Mouse (Mus musculus) limb, embryonic 11.5 days (tissue): ENCODE data around the gene Pikfyve. TPM values are rescaled to one million over a fixed set of nuclear protein-coding genes. Genes with fewer than 3 reads are reported as not detected.

Experiments
- ATAC-seq: fragments of 200-750 bp; cut with Nextera tagmentation; 2 replicates; pipeline ENCODE4 v1.8.0; 2017; ENCODE audit warnings: low read depth; ENCODE audit not compliant: insufficient number of reproducible peaks, low FRiP score, low TSS enrichment
- DNase-seq: peaks from one replicate; pipeline ENCODE4 v3.0.0-alpha.2; 2015; ENCODE audit warnings: low spot score
- H3K27ac ChIP-seq: fragments of 300-500 bp; sonication (generic); replicated peaks from 2 replicates; pipeline ENCODE4 v1.5.1; 2014; ENCODE audit warnings: low read depth, mild to moderate bottlenecking, low read length
- H3K27me3 ChIP-seq: fragments of 300-500 bp; sonication (generic); 2 replicates; pipeline ENCODE4 v1.6.1; 2014; ENCODE audit warnings: mild to moderate bottlenecking, low read length, mixed read lengths; ENCODE audit not compliant: control insufficient read depth, insufficient read depth
- H3K36me3 ChIP-seq: fragments of 300-500 bp; sonication (generic); 2 replicates; pipeline ENCODE4 v1.6.1; 2014; ENCODE audit warnings: mild to moderate bottlenecking, low read length, moderate library complexity, mixed read lengths; ENCODE audit not compliant: control insufficient read depth, insufficient read depth
- H3K4me1 ChIP-seq: fragments of 300-500 bp; sonication (generic); 2 replicates; pipeline ENCODE4 v1.6.1; 2014; ENCODE audit warnings: low read length, mixed read lengths; ENCODE audit not compliant: control insufficient read depth, insufficient read depth
- H3K4me2 ChIP-seq: fragments of 300-500 bp; sonication (generic); 2 replicates; pipeline ENCODE4 v1.6.1; 2014; ENCODE audit warnings: low read depth, mild to moderate bottlenecking, moderate library complexity; ENCODE audit not compliant: severe bottlenecking
- H3K4me3 ChIP-seq: fragments of 300-500 bp; sonication (generic); 2 replicates; pipeline ENCODE4 v1.5.1; 2014; ENCODE audit warnings: low read depth, low read length
- H3K9ac ChIP-seq: fragments of 300-500 bp; sonication (generic); 2 replicates; pipeline ENCODE4 v1.6.1; 2014; ENCODE audit warnings: mild to moderate bottlenecking, low read length
- H3K9me3 ChIP-seq: fragments of 300-500 bp; sonication (generic); 2 replicates; pipeline ENCODE4 v1.6.1; 2016; ENCODE audit warnings: low read length; ENCODE audit not compliant: control insufficient read depth
- WGBS: fragments of 180-500 bp; shearing (Covaris S2); extraction: QIAGEN DNeasy Blood & Tissue Kit; methylation state at CpG from one replicate; pipeline ENCODE4 v1.1.7; 2014; 5-methylcytosine and 5-hydroxymethylcytosine counted together
- polyA plus RNA-seq: library from polyadenylated mRNA; unstranded; fragments of >200 nt; fragmentation: Nextera tagmentation; extraction: Ambion mirVana; gene quantifications from 2 replicates; pipeline ENCODE4 v1.2.1, GENCODE M21; 2014

Pikfyve gene
- polyA plus RNA-seq, 1 experiment from 2014 or later: 16.5 TPM

- ATAC-seq (peak; percentile 35; the same call in 1 of the 2 replicates), DNase-seq (peak; percentile 48)
- Histone ChIP-seq H3K4me3 (peak overlapping the region; percentile 32), H3K27ac (no peak overlapping the region), H3K27me3 (peaks cover 12% of the 10 kb centered on the region), H3K36me3 (no peaks in the 10 kb centered on the region), H3K9me3 (no peaks in the 10 kb centered on the region), H3K9ac (peak overlapping the region; percentile 37; the same call in 1 of the 2 replicates), H3K4me2 (peak overlapping the region; percentile 69), H3K4me1 (no peaks in the 10 kb centered on the region)
- WGBS: 2% methylated on average over 29 of the region's 29 CpGs
Observed at GRCm38 (mm10) chr1:65311214-65311933, 124.9 kb downstream of the Pikfyve start.

GRCm38 (mm10) chr1:65312118-65312517 lies 125.6 kb downstream of the Pikfyve start:
- peak overlapping the region; percentile 69 for H3K4me2 ChIP-seq
- H3K9ac ChIP-seq: no peak overlapping the region
- DNase-seq (peak; percentile 41), ATAC-seq (no peak)
- no peaks in the 10 kb centered on the region for H3K36me3 ChIP-seq
- peaks cover 12% of the 10 kb centered on the region for H3K27me3 ChIP-seq
- H3K9me3 ChIP-seq: no peaks in the 10 kb centered on the region
- no peak overlapping the region for H3K27ac ChIP-seq
- no peaks in the 10 kb centered on the region for H3K4me1 ChIP-seq
- H3K4me3 ChIP-seq: peak overlapping the region; percentile 32; the same call in 1 of the 2 replicates
- 16% methylated on average over 7 of the region's 7 CpGs for WGBS

GRCm38 (mm10) chr1:65312896-65313295 lies 126.4 kb downstream of the Pikfyve start:
- Histone ChIP-seq H3K27ac (no peak overlapping the region), H3K4me1 (no peaks in the 10 kb centered on the region), H3K4me2 (no peak overlapping the region), H3K27me3 (peaks cover 12% of the 10 kb centered on the region), H3K9me3 (no peaks in the 10 kb centered on the region), H3K4me3 (no peak overlapping the region), H3K9ac (no peak overlapping the region), H3K36me3 (no peaks in the 10 kb centered on the region)
- WGBS: 72% methylated on average over 2 of the region's 2 CpGs
- DNase-seq (no peak), ATAC-seq (no peak)

- WGBS: 59% methylated on average over 13 of the region's 13 CpGs
- H3K9ac ChIP-seq: no peak overlapping the region
- H3K9me3 ChIP-seq: no peaks in the 10 kb centered on the region
- H3K4me1 ChIP-seq: no peaks in the 10 kb centered on the region
- DNase-seq: no peak
- no peak overlapping the region for H3K27ac ChIP-seq
- no peak overlapping the region for H3K4me2 ChIP-seq
- H3K36me3 ChIP-seq: no peaks in the 10 kb centered on the region
- H3K27me3 ChIP-seq: peaks cover 12% of the 10 kb centered on the region
- H3K4me3 ChIP-seq: no peak overlapping the region
- no peak for ATAC-seq
Observed at GRCm38 (mm10) chr1:65314054-65315021, 127.9 kb downstream of the Pikfyve start.

GRCm38 (mm10) chr1:65315022-65315407 lies 128.5 kb downstream of the Pikfyve start:
- WGBS: 85% methylated on average over 8 of the region's 8 CpGs
- no peak overlapping the region for H3K4me2 ChIP-seq

More at GRCm38 (mm10) chr1:65315022-65315407, 128.5 kb downstream of the Pikfyve start:
- Histone ChIP-seq H3K4me1 (no peaks in the 10 kb centered on the region), H3K9me3 (no peaks in the 10 kb centered on the region), H3K9ac (no peak overlapping the region), H3K4me3 (no peak overlapping the region), H3K36me3 (no peaks in the 10 kb centered on the region), H3K27me3 (peaks cover 12% of the 10 kb centered on the region), H3K27ac (no peak overlapping the region)
- ATAC-seq: no peak
- no peak for DNase-seq

Other genes with a start within 250 kb of the Pikfyve start
- 7.8 and 9.2 TPM in 2 replicates for gene Plekhm3, start 229.9 kb upstream of the Pikfyve start, polyA plus RNA-seq
- 0.15 TPM in 1 of 2 replicates, not detected in the other for gene Akr1cl, start 153.9 kb upstream of the Pikfyve start, polyA plus RNA-seq
- not detected in 2 replicates for gene Cryge, start 135.5 kb upstream of the Pikfyve start, polyA plus RNA-seq
- gene Crygd, start 123.2 kb upstream of the Pikfyve start, polyA plus RNA-seq: not detected in 2 replicates
- gene Crygc, start 113.0 kb upstream of the Pikfyve start, polyA plus RNA-seq: not detected in 2 replicates
- not detected in 2 replicates for gene Crygb, start 104.4 kb upstream of the Pikfyve start, polyA plus RNA-seq
- gene Cryga, start 83.3 kb upstream of the Pikfyve start, polyA plus RNA-seq: not detected in 2 replicates
- not detected in 2 replicates for gene Gm28845, start 67.1 kb upstream of the Pikfyve start, polyA plus RNA-seq
- 0.33 and 0.40 TPM in 2 replicates for gene D630023F18Rik, start 63.5 kb upstream of the Pikfyve start, polyA plus RNA-seq
- 174 and 176 TPM in 2 replicates for gene Idh1, start 183 bp upstream of the Pikfyve start, polyA plus RNA-seq
- gene Pth2r, start 95.4 kb downstream of the Pikfyve start, polyA plus RNA-seq: 0.34 TPM in 1 of 2 replicates, not detected in the other